Mouse (Mus musculus) midbrain, embryonic 11.5 days (tissue): ENCODE measurements at regions not wholly inside any gene's neighbourhood (a gene's known extent, or its start where the extent isn't known, plus 50 kb on each side); places are given as distances from the start of the nearest gene placed in this dataset.

Source experiments
- ATAC-seq: fragments of 200-750 bp; cut with Nextera tagmentation; 2 replicates; pipeline ENCODE4 v1.8.0; 2017; ENCODE audit warnings: moderate TSS enrichment, moderate library complexity; ENCODE audit not compliant: low FRiP score
- DNase-seq: peaks from one replicate; pipeline ENCODE4 v3.0.0; 2015; ENCODE audit warnings: low spot score; ENCODE audit errors: missing footprints
- H3K27ac ChIP-seq: fragments of 300-500 bp; sonication (generic); 2 replicates; pipeline ENCODE4 v1.5.1; 2014; ENCODE audit warnings: low read depth, low read length
- H3K27me3 ChIP-seq: fragments of 300-500 bp; sonication (generic); 2 replicates; pipeline ENCODE4 v1.6.1; 2014; ENCODE audit warnings: mild to moderate bottlenecking, low read length, moderate library complexity, mixed read lengths; ENCODE audit not compliant: control insufficient read depth, insufficient read depth
- H3K36me3 ChIP-seq: fragments of 300-500 bp; sonication (generic); 2 replicates; pipeline ENCODE4 v1.6.1; 2014; ENCODE audit warnings: mild to moderate bottlenecking, low read length, moderate library complexity, mixed read lengths; ENCODE audit not compliant: control insufficient read depth, insufficient read depth
- H3K4me1 ChIP-seq: fragments of 300-500 bp; sonication (generic); 2 replicates; pipeline ENCODE4 v1.6.1; 2014; ENCODE audit warnings: low read length; ENCODE audit not compliant: control insufficient read depth, insufficient read depth
- H3K4me2 ChIP-seq: fragments of 300-500 bp; sonication (generic); 2 replicates; pipeline ENCODE4 v1.6.1; 2014; ENCODE audit warnings: mild to moderate bottlenecking, moderate library complexity
- H3K4me3 ChIP-seq: fragments of 300-500 bp; sonication (generic); 2 replicates; pipeline ENCODE4 v1.5.1; 2014; ENCODE audit warnings: low read depth, low read length
- H3K9ac ChIP-seq: fragments of 300-500 bp; sonication (generic); 2 replicates; pipeline ENCODE4 v1.6.1; 2014; ENCODE audit warnings: low read length
- H3K9me3 ChIP-seq: fragments of 300-500 bp; sonication (generic); 2 replicates; pipeline ENCODE4 v1.6.1; 2016; ENCODE audit warnings: low read length; ENCODE audit not compliant: control insufficient read depth
- WGBS: fragments of 180-500 bp; shearing (Covaris S2); extraction: QIAGEN DNeasy Blood & Tissue Kit; methylation state at CpG from one replicate; pipeline ENCODE4 v1.1.7; 2014; 5-methylcytosine and 5-hydroxymethylcytosine counted together

DNA sequence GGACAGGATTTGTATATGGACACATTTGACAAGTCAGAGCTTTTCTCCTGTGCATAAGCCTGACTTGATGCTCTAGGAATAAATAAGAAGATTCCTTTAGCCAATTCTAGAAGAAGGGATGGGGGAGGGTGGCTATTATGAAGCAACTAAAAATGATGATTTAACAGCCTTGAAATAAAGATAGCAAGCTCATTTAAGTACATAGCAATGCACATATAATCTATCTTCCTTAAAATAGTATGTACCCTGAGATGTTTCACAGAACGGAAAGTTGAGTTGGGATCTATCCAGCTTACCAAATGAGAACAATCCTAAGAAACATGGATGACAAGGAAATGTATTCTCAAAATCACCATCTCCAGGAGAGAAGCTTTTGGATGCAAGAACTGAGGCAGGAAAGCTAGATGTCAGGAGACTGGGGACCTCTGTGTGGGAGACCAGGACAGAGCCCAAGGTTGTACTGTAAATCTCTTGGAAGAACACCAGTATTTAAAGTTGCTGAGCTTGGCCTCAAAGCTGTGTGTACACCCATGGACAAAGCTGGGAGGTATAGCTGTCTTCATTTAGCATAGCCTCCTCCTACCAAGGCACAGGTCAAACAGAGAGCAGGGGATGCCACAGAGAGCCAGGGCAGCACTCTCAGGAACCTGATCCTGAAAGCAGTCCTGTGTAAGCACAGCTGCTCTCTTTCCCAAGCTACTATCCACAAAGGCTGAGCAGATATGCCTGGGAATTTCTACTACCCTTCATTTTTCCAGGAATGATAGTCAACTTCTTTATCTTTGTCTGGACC, 192.3 kb downstream of the Parm1 start:
- WGBS = 91% methylated on average over 1 of the region's 1 CpGs
- no peak overlapping the region for H3K4me2 ChIP-seq
- DNase-seq (no peak), ATAC-seq (no peak)
- H3K36me3 ChIP-seq = no peaks in the 10 kb centered on the region
- no peaks in the 10 kb centered on the region for H3K4me1 ChIP-seq
- H3K27ac ChIP-seq = no peak overlapping the region
- H3K9ac ChIP-seq = no peak overlapping the region
- no peaks in the 10 kb centered on the region for H3K27me3 ChIP-seq
- no peaks in the 10 kb centered on the region for H3K9me3 ChIP-seq
- no peak overlapping the region for H3K4me3 ChIP-seq

DNA sequence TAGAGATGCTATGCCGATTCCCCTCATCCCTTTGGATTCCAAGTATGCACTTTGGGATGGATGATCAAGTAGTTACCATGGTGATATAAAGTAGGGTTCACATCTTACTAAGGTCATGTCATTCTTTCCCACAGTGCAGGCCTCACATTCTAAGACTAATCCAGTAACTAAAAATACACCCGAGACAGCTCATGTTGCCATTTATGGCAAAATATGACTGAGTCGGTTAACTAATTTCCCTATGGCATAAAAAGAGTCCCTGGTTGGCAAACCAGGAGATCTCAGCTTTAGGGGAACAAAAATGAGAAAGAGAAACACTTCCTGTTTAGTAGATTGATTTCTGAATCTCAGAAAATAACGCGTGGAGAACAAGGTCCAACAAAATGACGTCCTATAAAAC, 190.7 kb downstream of the Parm1 start:
- H3K9ac ChIP-seq = no peak overlapping the region
- 83% methylated on average over 6 of the region's 6 CpGs for WGBS

DNA sequence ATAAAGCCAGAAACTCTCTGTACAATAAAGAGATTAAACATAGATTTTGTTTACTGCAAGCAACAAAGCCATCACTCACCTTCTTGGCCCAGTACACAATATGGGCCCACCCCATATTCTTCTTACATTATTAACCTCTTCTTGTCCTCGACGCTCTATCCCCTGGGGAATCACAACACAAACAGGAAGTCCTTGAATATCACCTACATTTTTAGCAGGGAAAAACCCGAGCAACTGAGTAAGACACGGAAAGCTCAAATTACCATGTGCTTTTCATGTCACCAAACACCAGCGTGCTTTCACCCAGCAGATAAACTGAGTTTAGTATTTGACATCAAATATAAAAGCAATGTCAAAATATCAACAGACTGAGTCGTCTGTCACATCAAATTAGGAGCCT, 179.7 kb downstream of the Parm1 start:
- Histone ChIP-seq H3K4me3 (no peak overlapping the region), H3K4me1 (peaks cover 7% of the 10 kb centered on the region), H3K36me3 (no peaks in the 10 kb centered on the region), H3K9ac (no peak overlapping the region), H3K4me2 (no peak overlapping the region), H3K9me3 (no peaks in the 10 kb centered on the region), H3K27me3 (no peaks in the 10 kb centered on the region), H3K27ac (no peak overlapping the region)
- ATAC-seq (no peak), DNase-seq (peak; percentile 66)
- 83% methylated on average over 6 of the region's 6 CpGs for WGBS

More for the DNA sequence above, 190.7 kb downstream of the Parm1 start:
- ATAC-seq = no peak
- Histone ChIP-seq H3K9me3 (no peaks in the 10 kb centered on the region), H3K4me1 (no peaks in the 10 kb centered on the region), H3K4me2 (no peak overlapping the region), H3K4me3 (no peak overlapping the region), H3K27me3 (no peaks in the 10 kb centered on the region), H3K36me3 (no peaks in the 10 kb centered on the region), H3K27ac (no peak overlapping the region)
- DNase-seq = no peak

DNA sequence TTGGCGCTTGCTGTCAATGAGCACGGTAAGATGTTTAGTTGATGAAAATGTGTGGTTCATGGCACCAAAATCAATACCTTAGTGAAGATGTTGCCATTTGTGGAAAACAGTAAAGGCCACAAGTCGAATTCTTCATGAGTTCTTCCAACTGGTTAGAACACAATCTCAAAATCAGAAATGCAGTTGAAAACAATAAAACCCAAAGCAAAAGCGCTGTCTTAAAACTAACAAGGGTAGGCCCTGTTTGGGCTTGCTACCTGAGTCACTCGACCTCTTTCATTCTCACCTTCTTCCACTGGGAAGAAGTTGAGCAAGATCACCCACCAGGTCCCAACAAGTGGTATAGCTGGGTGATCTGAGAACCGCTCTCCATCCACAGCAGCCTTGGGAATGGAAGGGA, 179.1 kb downstream of the Parm1 start:
- Histone ChIP-seq H3K36me3 (no peaks in the 10 kb centered on the region), H3K9ac (no peak overlapping the region), H3K4me1 (peaks cover 11% of the 10 kb centered on the region), H3K27me3 (no peaks in the 10 kb centered on the region), H3K27ac (no peak overlapping the region), H3K9me3 (no peaks in the 10 kb centered on the region), H3K4me2 (no peak overlapping the region), H3K4me3 (no peak overlapping the region)
- ATAC-seq (no peak), DNase-seq (no peak)
- 89% methylated on average over 6 of the region's 6 CpGs for WGBS

DNA sequence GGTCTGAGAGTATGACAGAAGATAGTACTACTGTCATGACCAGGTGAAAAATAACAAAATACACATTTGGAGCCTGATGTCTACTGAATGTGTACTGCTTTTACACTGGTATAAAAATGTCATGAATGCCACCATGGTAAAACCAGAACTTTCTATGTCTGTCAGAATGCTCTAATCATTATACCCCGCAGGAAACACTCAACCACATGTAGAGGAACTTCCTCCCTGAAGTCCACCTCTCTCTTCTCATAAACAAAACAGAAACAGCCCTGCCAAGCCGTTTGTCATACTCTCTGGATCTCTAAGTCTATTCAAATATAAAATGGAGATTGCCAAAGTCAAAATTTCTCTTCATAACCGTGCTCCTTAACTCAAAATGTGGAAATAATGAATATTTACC, 178.2 kb downstream of the Parm1 start:
- 70% methylated on average over 3 of the region's 3 CpGs for WGBS
- DNase-seq (no peak), ATAC-seq (no peak)
- H3K9me3 ChIP-seq = no peaks in the 10 kb centered on the region
- no peak overlapping the region for H3K27ac ChIP-seq
- H3K4me1 ChIP-seq = peaks cover 11% of the 10 kb centered on the region
- no peak overlapping the region for H3K9ac ChIP-seq
- H3K27me3 ChIP-seq = no peaks in the 10 kb centered on the region
- no peaks in the 10 kb centered on the region for H3K36me3 ChIP-seq
- no peak overlapping the region for H3K4me2 ChIP-seq
- H3K4me3 ChIP-seq = no peak overlapping the region

DNA sequence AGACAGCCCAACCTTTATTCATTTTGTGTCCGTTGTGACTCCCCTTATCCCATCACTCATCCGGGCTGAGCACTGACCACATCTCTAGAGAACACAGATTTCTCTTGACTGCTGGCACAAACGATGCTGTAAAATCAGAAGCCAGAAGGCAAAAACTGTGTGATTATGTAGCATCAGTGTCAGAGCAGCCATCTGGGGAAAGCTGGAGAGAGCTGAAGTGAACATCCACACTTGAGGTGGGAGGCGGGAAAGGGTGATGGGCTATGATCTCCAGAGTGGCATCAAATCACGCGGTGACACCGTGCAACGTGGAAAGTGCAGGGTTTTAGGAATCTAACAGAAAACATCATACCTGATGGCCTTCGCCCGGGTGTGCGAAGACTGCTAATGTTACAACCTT, 175.9 kb downstream of the Parm1 start:
- no peaks in the 10 kb centered on the region for H3K27me3 ChIP-seq
- no peaks in the 10 kb centered on the region for H3K36me3 ChIP-seq
- WGBS = 87% methylated on average over 11 of the region's 11 CpGs
- H3K9me3 ChIP-seq = no peaks in the 10 kb centered on the region
- ATAC-seq (no peak), DNase-seq (no peak)
- H3K4me1 ChIP-seq = peaks cover 11% of the 10 kb centered on the region
- no peak overlapping the region for H3K27ac ChIP-seq
- no peak overlapping the region for H3K9ac ChIP-seq
- H3K4me2 ChIP-seq = no peak overlapping the region
- no peak overlapping the region for H3K4me3 ChIP-seq

DNA sequence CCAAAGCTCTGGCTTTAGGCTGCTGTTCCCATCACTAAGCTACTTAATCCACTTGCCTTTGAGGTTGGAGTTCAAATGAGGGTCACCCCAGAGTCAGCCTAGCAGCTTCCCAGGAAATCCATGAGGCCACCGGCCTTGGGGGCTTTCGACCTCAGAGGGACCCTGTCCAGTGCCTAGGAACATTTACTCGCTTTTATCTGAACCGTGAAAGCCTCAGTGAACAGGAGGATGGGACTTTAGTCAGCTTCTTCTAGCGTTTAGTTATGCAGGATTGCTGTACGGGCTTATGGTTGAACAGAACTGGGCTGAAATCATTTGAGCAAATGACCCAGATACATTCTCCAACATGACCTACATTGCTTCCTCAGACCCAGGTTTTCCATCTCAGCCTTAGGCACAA, 174.9 kb downstream of the Parm1 start:
- ATAC-seq = peak; percentile 65
- Histone ChIP-seq H3K4me2 (no peak overlapping the region), H3K9ac (no peak overlapping the region), H3K27me3 (no peaks in the 10 kb centered on the region), H3K4me3 (no peak overlapping the region), H3K36me3 (no peaks in the 10 kb centered on the region), H3K4me1 (peaks cover 11% of the 10 kb centered on the region), H3K9me3 (no peaks in the 10 kb centered on the region), H3K27ac (no peak overlapping the region)
- peak; percentile 87 for DNase-seq
- 6% methylated on average over 6 of the region's 6 CpGs for WGBS

DNA sequence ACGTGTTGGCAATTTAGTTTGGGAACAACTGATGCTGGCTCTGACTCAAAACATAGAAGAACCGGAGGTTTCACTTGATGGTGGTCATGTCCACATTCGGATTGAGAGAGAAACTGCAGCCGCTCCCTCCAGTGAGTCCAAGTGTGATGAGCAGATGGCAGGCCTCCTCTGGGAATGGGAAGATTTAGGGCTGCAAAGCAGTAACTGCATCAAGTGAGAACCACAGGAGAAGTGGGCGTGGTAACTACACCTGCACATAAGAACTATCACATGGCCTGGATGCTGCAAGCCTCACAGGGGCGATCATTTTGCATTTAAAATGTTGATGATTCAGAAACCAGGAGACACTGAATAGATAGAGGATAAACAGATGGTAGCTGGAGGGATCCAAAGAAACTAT, 161.3 kb downstream of the Parm1 start:
- DNase-seq (no peak), ATAC-seq (no peak)
- WGBS = 81% methylated on average over 6 of the region's 6 CpGs
- H3K36me3 ChIP-seq = no peaks in the 10 kb centered on the region
- H3K4me3 ChIP-seq = no peak overlapping the region
- no peak overlapping the region for H3K9ac ChIP-seq
- H3K4me1 ChIP-seq = no peaks in the 10 kb centered on the region
- H3K27me3 ChIP-seq = no peaks in the 10 kb centered on the region
- no peak overlapping the region for H3K27ac ChIP-seq
- no peak overlapping the region for H3K4me2 ChIP-seq
- H3K9me3 ChIP-seq = no peaks in the 10 kb centered on the region; the same call in 1 of the 2 replicates
